Mouse (Mus musculus): ENCODE results near the gene Sugp2.

The Sugp2 gene

GRCm38 (mm10) chr8:70222041-70222440, 12.0 kb upstream of the Sugp2 start:
- DNase-seq = no peak

- DNase-seq = peak; percentile 36
Measured at GRCm38 (mm10) chr8:70223341-70223740, 10.7 kb upstream of the Sugp2 start.

DNA sequence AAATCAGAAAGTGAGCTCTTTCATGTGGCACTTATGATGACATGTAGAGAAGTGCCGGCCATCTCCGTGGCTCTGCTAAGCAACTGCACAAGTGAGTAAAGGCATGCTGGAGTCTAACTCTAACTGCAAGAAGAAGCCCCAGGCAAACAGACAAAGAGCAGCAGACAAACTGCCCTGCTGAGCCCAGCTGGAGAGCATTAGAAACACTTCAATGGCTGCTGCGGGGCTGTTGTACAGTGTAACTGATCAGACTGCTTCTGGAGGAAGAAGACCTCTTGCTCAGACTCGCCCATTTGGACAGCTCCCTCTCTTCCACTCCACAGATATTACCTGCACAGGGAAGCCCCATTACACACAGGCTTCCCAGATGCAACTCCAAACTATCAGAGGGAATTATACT, 6.0 kb upstream of the Sugp2 start:
- DNase-seq = no peak

- no peak for DNase-seq
Measured at GRCm38 (mm10) chr8:70230837-70231236, 3.2 kb upstream of the Sugp2 start.

- DNase-seq = no peak
Measured at GRCm38 (mm10) chr8:70233606-70234005, 420 bp upstream of the Sugp2 start.

- no peak for DNase-seq
Measured at GRCm38 (mm10) chr8:70234781-70235128, 729 bp downstream of the Sugp2 start.

DNA sequence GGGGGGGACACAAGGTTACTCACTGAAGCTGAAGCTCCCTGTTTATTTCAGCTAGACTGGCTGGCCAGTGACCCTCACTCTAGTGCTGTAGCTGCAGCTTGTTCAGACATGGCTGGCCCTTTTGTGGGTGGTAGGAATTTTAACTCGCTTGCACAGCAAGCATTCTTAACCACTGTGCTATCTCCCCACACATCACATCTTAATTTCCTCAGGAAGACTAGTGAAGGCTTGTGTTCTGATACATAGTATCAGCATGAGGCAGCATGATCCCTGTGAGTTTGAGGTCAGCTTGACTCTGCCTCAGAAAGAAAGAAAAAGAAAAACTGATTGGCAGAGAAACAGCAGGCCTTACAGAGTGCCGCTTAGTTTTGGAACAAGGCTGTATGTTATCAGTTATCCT, 3.8 kb downstream of the Sugp2 start:
- DNase-seq = no peak

DNA sequence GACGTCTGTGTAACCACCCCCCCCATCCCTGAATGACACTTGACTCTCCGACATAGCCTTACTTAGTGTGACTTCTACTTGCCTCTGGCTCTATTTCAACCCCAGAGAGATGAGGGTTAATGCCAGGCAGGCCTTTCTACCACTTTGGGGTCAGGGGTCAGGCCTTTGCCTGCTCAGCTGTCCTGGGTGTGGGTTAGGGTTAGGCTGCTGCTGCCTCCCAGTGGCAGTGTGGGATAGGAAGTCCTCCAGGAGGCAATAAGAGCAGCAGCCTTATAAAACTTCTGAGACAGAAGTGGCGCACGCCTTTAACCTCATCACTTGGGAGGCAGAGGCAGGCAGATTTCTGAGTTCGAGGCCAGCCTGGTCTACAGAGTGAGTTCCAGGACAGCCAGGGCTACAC, 6.6 kb downstream of the Sugp2 start:
- peak; percentile 51 for DNase-seq

GRCm38 (mm10) chr8:70246622-70247021, 12.6 kb downstream of the Sugp2 start:
- no peak for DNase-seq

DNA sequence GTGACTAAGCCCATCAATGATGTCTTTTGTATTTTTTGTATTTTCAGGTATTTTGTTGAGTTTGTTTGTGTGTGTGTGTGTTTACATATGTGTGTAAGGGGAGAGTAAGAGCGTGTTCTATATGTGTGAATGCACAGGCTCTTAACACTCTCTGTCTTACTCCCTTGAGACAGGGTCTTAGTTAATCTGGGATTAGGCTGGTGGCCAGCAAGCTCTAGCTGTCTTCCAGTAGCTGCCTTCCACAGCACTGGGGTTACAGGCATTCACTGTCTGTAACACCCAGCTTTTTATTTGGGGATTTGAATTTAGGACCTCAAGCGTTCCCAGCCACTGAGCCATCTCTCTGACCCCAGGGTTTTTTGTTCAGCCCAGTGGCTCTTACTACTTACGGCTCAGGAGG, 13.8 kb downstream of the Sugp2 start:
- no peak for DNase-seq

DNA sequence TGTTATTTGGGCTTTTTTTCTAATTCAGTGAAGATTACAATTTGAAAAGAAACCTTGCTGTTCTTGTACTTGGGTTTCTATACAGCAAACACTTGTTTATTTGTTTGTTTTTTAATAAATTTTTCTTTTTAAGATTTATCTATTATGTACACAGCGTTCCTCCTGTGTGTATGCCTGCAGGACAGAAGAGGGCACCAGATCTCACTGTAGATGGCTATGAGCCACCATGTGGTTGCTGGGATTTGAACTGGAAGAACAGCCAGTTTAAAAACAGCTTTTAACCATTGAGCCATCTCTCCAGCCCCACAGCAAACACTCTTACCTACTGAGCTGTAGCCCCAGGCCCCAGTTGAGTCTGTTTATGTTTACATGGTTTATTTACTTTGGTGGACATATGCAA, 20.6 kb downstream of the Sugp2 start:
- DNase-seq = no peak

GRCm38 (mm10) chr8:70257456-70257855, 23.4 kb downstream of the Sugp2 start:
- no peak for DNase-seq

DNA sequence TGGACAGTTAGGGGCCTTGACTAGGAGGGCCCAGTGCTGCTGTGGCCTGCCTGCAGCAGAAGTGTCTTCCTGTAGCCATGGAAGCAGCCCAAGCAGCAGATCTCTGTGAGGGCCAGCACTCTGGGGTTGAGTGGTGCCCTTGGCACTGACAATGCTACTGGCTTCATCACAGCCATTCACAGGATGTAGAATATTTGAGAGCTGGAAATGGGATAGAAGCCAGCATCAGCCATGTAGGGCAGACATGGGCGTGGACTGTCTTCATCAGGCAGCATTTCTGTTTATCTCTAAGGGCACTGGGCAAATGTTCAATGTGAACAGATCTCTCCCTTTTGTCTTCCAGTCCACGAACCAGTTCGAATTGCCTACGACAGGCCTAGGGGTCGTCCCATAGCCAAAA, 24.6 kb downstream of the Sugp2 start:
- DNase-seq = no peak

- DNase-seq = no peak
Measured at GRCm38 (mm10) chr8:70259043-70259442, 25.0 kb downstream of the Sugp2 start.

GRCm38 (mm10) chr8:70267674-70268073, 33.6 kb downstream of the Sugp2 start:
- DNase-seq = no peak

DNA sequence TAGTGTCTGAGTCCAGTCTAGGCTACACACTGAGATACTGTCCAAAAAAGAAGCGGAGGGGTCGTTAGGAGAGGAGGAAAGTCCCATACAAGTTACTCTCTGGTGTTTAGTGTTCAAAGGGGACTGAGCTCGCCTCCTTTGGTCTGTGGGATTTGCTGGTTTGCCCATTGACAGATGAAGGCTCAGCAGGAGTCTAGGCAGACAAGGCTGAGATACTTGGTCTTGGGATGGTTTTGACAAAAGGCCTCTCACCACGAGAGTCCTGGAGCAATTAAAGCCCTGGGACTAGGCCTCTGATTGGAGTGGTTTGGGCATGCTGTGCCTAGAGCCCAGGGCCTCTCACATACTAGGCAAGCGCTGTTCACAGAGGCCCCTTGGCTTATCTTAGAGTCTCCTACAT, 34.3 kb downstream of the Sugp2 start:
- no peak for DNase-seq

DNA sequence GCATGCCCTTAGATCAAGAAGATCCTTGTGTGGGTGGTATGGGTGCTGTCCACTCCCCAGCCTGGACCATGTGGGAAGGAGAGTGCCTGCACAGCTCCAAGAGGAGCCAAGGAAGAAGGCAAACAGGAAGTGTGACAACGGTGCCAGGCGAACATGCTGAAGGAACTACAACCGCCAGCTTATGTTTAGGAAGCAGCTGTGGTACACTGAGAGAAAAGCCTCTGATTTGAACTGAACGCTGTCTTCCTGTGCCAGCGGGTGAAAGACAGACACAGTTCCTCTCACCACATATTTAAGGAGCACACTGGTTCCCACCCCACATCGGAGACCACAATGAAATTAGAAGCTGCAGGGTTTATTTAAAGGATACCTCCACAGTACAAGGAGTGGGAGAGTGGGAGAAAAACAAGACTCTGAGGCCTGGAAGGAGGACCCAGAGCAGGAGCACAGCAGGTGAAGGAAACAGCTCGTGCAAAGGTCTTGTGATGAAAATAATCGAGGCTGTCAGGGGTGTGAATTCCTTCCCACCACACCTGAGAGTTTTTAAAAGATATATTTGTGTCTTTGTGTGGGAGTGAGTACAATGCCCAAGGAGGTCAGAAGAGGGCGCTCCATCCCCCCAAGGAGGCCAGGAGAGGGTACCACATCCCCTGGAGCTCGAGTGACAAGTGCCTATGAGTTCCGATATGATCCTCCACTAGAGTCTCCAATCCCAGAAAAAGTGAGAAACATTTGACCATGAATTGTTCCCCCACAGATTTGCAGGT, 35.0 kb downstream of the Sugp2 start:
- peak; percentile 73 for DNase-seq

- DNase-seq = no peak
Measured at GRCm38 (mm10) chr8:70272949-70273348, 38.9 kb downstream of the Sugp2 start.

DNA sequence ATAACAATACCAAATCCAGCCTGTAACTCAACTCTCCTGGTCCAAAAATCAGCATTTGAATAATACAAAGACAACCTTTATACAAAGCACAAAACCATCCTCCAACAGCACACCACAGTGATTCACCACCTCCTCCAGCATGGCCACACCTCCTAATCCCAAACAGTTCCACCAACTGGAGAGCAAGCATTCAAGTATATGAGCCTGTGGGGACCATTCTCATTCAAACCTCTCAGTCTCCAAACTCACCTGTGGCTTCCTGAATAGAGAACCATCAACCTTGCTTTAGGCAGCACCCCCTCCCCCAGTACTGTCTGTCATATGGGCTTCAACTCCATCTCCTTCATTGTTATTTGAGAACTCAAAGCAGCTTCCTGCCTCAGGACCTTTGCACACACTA, 40.3 kb downstream of the Sugp2 start:
- DNase-seq = no peak

- no peak for DNase-seq
Measured at GRCm38 (mm10) chr8:70276476-70276875, 42.5 kb downstream of the Sugp2 start.

DNA sequence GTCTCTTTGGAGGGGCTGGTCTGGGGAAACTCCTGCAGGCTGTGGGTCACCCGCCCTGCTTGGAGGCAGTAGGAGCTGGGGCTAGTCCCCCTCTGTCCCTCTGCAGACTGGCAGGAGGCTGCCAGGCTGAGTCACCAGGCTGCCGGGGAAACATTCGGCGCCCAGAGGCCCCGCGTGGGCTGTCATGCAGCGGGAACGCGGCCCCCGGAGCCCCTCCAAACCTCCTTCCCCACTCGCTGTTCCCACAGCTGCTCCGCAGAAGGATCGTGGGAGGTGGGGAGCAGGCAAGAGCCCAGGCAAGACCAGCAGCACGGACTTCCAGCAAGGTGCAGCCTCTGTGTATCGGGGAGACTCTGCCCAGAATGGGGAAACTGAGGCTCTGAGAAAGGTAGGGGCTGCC, 44.1 kb downstream of the Sugp2 start:
- no peak for DNase-seq

- no peak for DNase-seq
Measured at GRCm38 (mm10) chr8:70279266-70279665, 45.2 kb downstream of the Sugp2 start.

DNA sequence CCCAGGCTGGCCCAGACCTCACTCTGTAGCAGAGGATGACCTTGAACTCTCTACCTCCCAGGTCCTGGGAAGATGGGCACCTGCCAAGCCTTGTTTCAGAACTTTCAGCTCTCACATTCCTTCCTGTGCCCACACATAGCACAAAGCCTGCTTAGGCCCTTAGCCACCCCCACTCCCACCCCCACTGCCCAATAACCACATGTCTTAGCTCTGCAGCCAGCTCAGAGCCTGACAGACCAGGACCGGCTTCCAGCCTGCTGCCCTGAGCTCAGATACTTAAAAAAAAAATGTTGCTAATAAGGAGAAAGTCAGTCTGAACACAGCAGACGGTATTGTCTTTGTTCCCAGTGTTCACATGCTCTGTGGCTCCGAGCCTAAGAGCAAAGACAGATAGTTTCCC, 47.0 kb downstream of the Sugp2 start:
- no peak for DNase-seq

GRCm38 (mm10) chr8:70282603-70283135, 48.6 kb downstream of the Sugp2 start, which contains the start of gene Homer3:
Homer3 (plus strand) TSS chr8:70282827.
- DNase-seq = peak; percentile 96
